Mouse (Mus musculus) MEL (cell line): ENCODE data around the gene Cnn2. TPM values are rescaled to one million over a fixed set of nuclear protein-coding genes. Genes with fewer than 3 reads are reported as not detected.

Experiments
- DNase-seq: peaks from one replicate; pipeline ENCODE4 v3.0.0; 2011; ENCODE audit warnings: low read depth, low spot score
- H3K27ac ChIP-seq: 2 replicates; pipeline ENCODE4 v1.5.1; 2012; ENCODE audit warnings: low read depth, mild to moderate bottlenecking, control low read depth, low read length, moderate library complexity; ENCODE audit not compliant: control insufficient read depth
- H3K27me3 ChIP-seq, 2 experiments: fragments of 150-350 bp in 1 of 2; sonication (generic) in 1 of 2; 2 replicates each; pipeline ENCODE4 v1.6.1; 2012; ENCODE audit warnings: low read length in 2 of 2, mild to moderate bottlenecking in 2 of 2, improper control_type of control experiment in 1 of 2, moderate library complexity in 1 of 2; ENCODE audit not compliant: insufficient read depth in 2 of 2, control insufficient read depth in 1 of 2
- H3K36me3 ChIP-seq, 2 experiments: 2 replicates each; pipeline ENCODE4 v1.6.1; 2012 to 2014; ENCODE audit warnings: low read length in 2 of 2, improper control_type of control experiment in 1 of 2, inconsistent platforms in 1 of 2, mild to moderate bottlenecking in 1 of 2; ENCODE audit not compliant: insufficient read depth in 2 of 2, control insufficient read depth in 1 of 2
- H3K4me1 ChIP-seq, 2 experiments: fragments of 150-350 bp in 1 of 2; sonication (generic) in 1 of 2; 2 replicates each; pipeline ENCODE4 v1.6.1; 2012; ENCODE audit warnings: low read length in 2 of 2, improper control_type of control experiment in 1 of 2, mild to moderate bottlenecking in 1 of 2; ENCODE audit not compliant: insufficient read depth in 2 of 2, control insufficient read depth in 1 of 2
- H3K4me3 ChIP-seq, 2 experiments: fragments of 150-350 bp in 1 of 2; sonication (generic) in 1 of 2; 2 replicates each; pipeline ENCODE4 v1.5.1; 2012; ENCODE audit warnings: low read depth in 2 of 2, low read length in 2 of 2, mild to moderate bottlenecking in 2 of 2, moderate library complexity in 2 of 2, control low read depth in 1 of 2, improper control_type of control experiment in 1 of 2; ENCODE audit not compliant: control insufficient read depth in 1 of 2, insufficient read depth in 1 of 2
- H3K79me2 ChIP-seq: 2 replicates; pipeline ENCODE4 v1.6.1; 2012; ENCODE audit warnings: mild to moderate bottlenecking, low read length, moderate library complexity; ENCODE audit not compliant: control insufficient read depth, poor library complexity, insufficient read depth
- H3K9ac ChIP-seq: 2 replicates; pipeline ENCODE4 v1.6.1; 2012; ENCODE audit warnings: low read depth, mild to moderate bottlenecking, control low read depth, low read length, moderate library complexity; ENCODE audit not compliant: control insufficient read depth, poor library complexity, severe bottlenecking
- H3K9me3 ChIP-seq: fragments of 150-350 bp; sonication (generic); replicated peaks from 2 replicates; pipeline ENCODE4 v1.6.1; 2012; ENCODE audit warnings: mild to moderate bottlenecking, low read length, improper control_type of control experiment, moderate library complexity; ENCODE audit not compliant: insufficient read depth
- BHLHE40 ChIP-seq: IDR thresholded peaks from 2 replicates; pipeline ENCODE4 v1.6.1; 2012; ENCODE audit warnings: low read depth, mild to moderate bottlenecking, inconsistent platforms, low read length, improper control_type of control experiment, borderline replicate concordance
- CHD1 ChIP-seq: IDR thresholded peaks from 2 replicates; pipeline ENCODE4 v1.6.1; 2012; ENCODE audit warnings: low read depth, mild to moderate bottlenecking, inconsistent platforms, low read length, improper control_type of control experiment
- CHD2 ChIP-seq: IDR thresholded peaks from 2 replicates; pipeline ENCODE4 v1.6.1; 2011; ENCODE audit warnings: low read length, improper control_type of control experiment
- CTCF ChIP-seq, 3 experiments: IDR thresholded peaks in 2 of 3; conservative IDR thresholded peaks in 1 of 3; 2 replicates each; pipeline ENCODE4 v1.5.1; 2011 to 2012; ENCODE audit warnings: low read length in 3 of 3, low read depth in 2 of 3, mild to moderate bottlenecking in 2 of 3, improper control_type of control experiment in 1 of 3, inconsistent platforms in 1 of 3, mixed read lengths in 1 of 3, moderate library complexity in 1 of 3; ENCODE audit not compliant: control insufficient read depth in 1 of 3, insufficient read depth in 1 of 3, poor library complexity in 1 of 3, severe bottlenecking in 1 of 3
- E2F4 ChIP-seq: IDR thresholded peaks from 2 replicates; pipeline ENCODE4 v1.6.1; 2011; ENCODE audit warnings: low read depth, low read length, improper control_type of control experiment, borderline replicate concordance
- ELF1 ChIP-seq: IDR thresholded peaks from 2 replicates; pipeline ENCODE4 v1.6.1; 2014; ENCODE audit warnings: low read depth, mild to moderate bottlenecking, inconsistent platforms, low read length, improper control_type of control experiment, moderate library complexity
- EP300 ChIP-seq, 2 experiments: IDR thresholded peaks; 2 replicates each; pipeline ENCODE4 v1.6.1; 2011; ENCODE audit warnings: improper control_type of control experiment in 2 of 2, low read length in 2 of 2, low read depth in 1 of 2, mild to moderate bottlenecking in 1 of 2
- ETS1 ChIP-seq: IDR thresholded peaks from 2 replicates; pipeline ENCODE4 v1.6.1; 2012; ENCODE audit warnings: low read depth, mild to moderate bottlenecking, inconsistent platforms, low read length, improper control_type of control experiment, moderate library complexity
- GABPA ChIP-seq: IDR thresholded peaks from 2 replicates; pipeline ENCODE4 v1.6.1; 2012; ENCODE audit warnings: low read depth, mild to moderate bottlenecking, inconsistent platforms, low read length, improper control_type of control experiment, moderate library complexity
- GATA1 ChIP-seq: IDR thresholded peaks from 2 replicates; pipeline ENCODE4 v1.6.1; 2011; ENCODE audit warnings: low read depth, low read length, improper control_type of control experiment
- HCFC1 ChIP-seq: IDR thresholded peaks from 2 replicates; pipeline ENCODE4 v1.6.1; 2012; ENCODE audit warnings: low read depth, mild to moderate bottlenecking, inconsistent platforms, low read length, improper control_type of control experiment, moderate library complexity
- JUND ChIP-seq: IDR thresholded peaks from 2 replicates; pipeline ENCODE4 v1.6.1; 2011; ENCODE audit warnings: low read depth, mild to moderate bottlenecking, improper control_type of control experiment, low read length
- KAT2A ChIP-seq: conservative IDR thresholded peaks from 2 replicates; pipeline ENCODE4 v1.6.1; 2012; ENCODE audit warnings: low read depth, low read length, improper control_type of control experiment, inconsistent platforms
- MAFK ChIP-seq: IDR thresholded peaks from 2 replicates; pipeline ENCODE4 v1.6.1; 2011; ENCODE audit warnings: low read depth, mild to moderate bottlenecking, low read length, improper control_type of control experiment, borderline replicate concordance
- MAX ChIP-seq: IDR thresholded peaks from 2 replicates; pipeline ENCODE4 v1.6.1; 2011; ENCODE audit warnings: low read length, improper control_type of control experiment
- MEF2A ChIP-seq: IDR thresholded peaks from 2 replicates; pipeline ENCODE4 v1.6.1; 2014; ENCODE audit warnings: low read depth, mild to moderate bottlenecking, inconsistent platforms, low read length, improper control_type of control experiment; ENCODE audit not compliant: poor library complexity, insufficient replicate concordance, severe bottlenecking; ENCODE audit errors: extremely low read depth
- MXI1 ChIP-seq: IDR thresholded peaks from 2 replicates; pipeline ENCODE4 v1.6.1; 2011; ENCODE audit warnings: mild to moderate bottlenecking, low read depth, low read length, improper control_type of control experiment
- MYB ChIP-seq: IDR thresholded peaks from 2 replicates; pipeline ENCODE4 v1.6.1; 2011; ENCODE audit warnings: mild to moderate bottlenecking, low read depth, low read length, improper control_type of control experiment
- MYC ChIP-seq: IDR thresholded peaks from 2 replicates; pipeline ENCODE4 v1.6.1; 2011; ENCODE audit warnings: low read depth, mild to moderate bottlenecking, low read length, improper control_type of control experiment, moderate library complexity
- NELFE ChIP-seq: IDR thresholded peaks from 2 replicates; pipeline ENCODE4 v1.6.1; 2011; ENCODE audit warnings: low read depth, low read length, improper control_type of control experiment
- NRF1 ChIP-seq: IDR thresholded peaks from 2 replicates; pipeline ENCODE4 v1.6.1; 2014; ENCODE audit warnings: low read depth, mild to moderate bottlenecking, inconsistent platforms, low read length, improper control_type of control experiment, moderate library complexity; ENCODE audit not compliant: poor library complexity, insufficient read depth, severe bottlenecking
- POLR2A ChIP-seq, 2 experiments: IDR thresholded peaks; 2 replicates each; pipeline ENCODE4 v1.6.1; 2011 to 2012; ENCODE audit warnings: low read length in 2 of 2, mild to moderate bottlenecking in 2 of 2, control low read depth in 1 of 2, improper control_type of control experiment in 1 of 2, low read depth in 1 of 2, moderate library complexity in 1 of 2; ENCODE audit not compliant: control insufficient read depth in 1 of 2, insufficient read depth in 1 of 2, poor library complexity in 1 of 2
- POLR2AphosphoS2 ChIP-seq: IDR thresholded peaks from 2 replicates; pipeline ENCODE4 v1.6.1; 2011; ENCODE audit warnings: low read length, improper control_type of control experiment
- POLR2AphosphoS5 ChIP-seq: IDR thresholded peaks from 2 replicates; pipeline ENCODE4 v1.6.1; 2012; ENCODE audit warnings: low read depth, borderline replicate concordance, mild to moderate bottlenecking, inconsistent platforms, low read length, moderate library complexity, mixed read lengths
- RAD21 ChIP-seq: IDR thresholded peaks from 2 replicates; pipeline ENCODE4 v1.6.1; 2011; ENCODE audit warnings: mild to moderate bottlenecking, low read depth, low read length, improper control_type of control experiment
- RCOR1 ChIP-seq: IDR thresholded peaks from 2 replicates; pipeline ENCODE4 v1.6.1; 2012; ENCODE audit warnings: low read depth, mild to moderate bottlenecking, inconsistent platforms, low read length, improper control_type of control experiment
- SIN3A ChIP-seq: IDR thresholded peaks from 2 replicates; pipeline ENCODE4 v1.6.1; 2012; ENCODE audit warnings: low read length, improper control_type of control experiment, inconsistent platforms
- TAL1 ChIP-seq: IDR thresholded peaks from 2 replicates; pipeline ENCODE4 v1.6.1; 2012; ENCODE audit warnings: mild to moderate bottlenecking, inconsistent platforms, low read length, moderate library complexity, mixed read lengths
- TBP ChIP-seq: IDR thresholded peaks from 2 replicates; pipeline ENCODE4 v1.8.0; 2011; ENCODE audit warnings: low read depth, low read length, improper control_type of control experiment
- UBTF ChIP-seq: IDR thresholded peaks from 2 replicates; pipeline ENCODE4 v1.6.1; 2012; ENCODE audit warnings: low read depth, mild to moderate bottlenecking, inconsistent platforms, low read length, improper control_type of control experiment, moderate library complexity, borderline replicate concordance; ENCODE audit not compliant: insufficient read depth
- USF1 ChIP-seq: IDR thresholded peaks from 2 replicates; pipeline ENCODE4 v1.6.1; 2014; ENCODE audit warnings: low read depth, mild to moderate bottlenecking, inconsistent platforms, low read length, improper control_type of control experiment, moderate library complexity
- USF2 ChIP-seq, 2 experiments: IDR thresholded peaks; 2 replicates each; pipeline ENCODE4 v1.6.1; 2011 to 2012; ENCODE audit warnings: improper control_type of control experiment in 2 of 2, low read length in 2 of 2, borderline replicate concordance in 1 of 2, inconsistent platforms in 1 of 2, low read depth in 1 of 2, mild to moderate bottlenecking in 1 of 2; ENCODE audit not compliant: insufficient read depth in 1 of 2
- ZC3H11A ChIP-seq: IDR thresholded peaks from 2 replicates; pipeline ENCODE4 v1.6.1; 2012; ENCODE audit warnings: low read depth, mild to moderate bottlenecking, inconsistent platforms, low read length, improper control_type of control experiment
- ZMIZ1 ChIP-seq: IDR thresholded peaks from 2 replicates; pipeline ENCODE4 v1.6.1; 2012; ENCODE audit warnings: low read depth, mild to moderate bottlenecking, inconsistent platforms, low read length, improper control_type of control experiment, moderate library complexity
- ZNF384 ChIP-seq: IDR thresholded peaks from 2 replicates; pipeline ENCODE4 v1.6.1; 2012; ENCODE audit warnings: low read depth, mild to moderate bottlenecking, inconsistent platforms, low read length, improper control_type of control experiment
- polyA plus RNA-seq, 2 experiments: library from polyadenylated mRNA; stranded (reverse) in 1 of 2; unstranded in 1 of 2; fragments of >175 nt in 1 of 2; fragments of >200 nt in 1 of 2; gene quantifications; 2 replicates each; pipeline versions ENCODE4 v1.2.1 to v1.2.4; 2012; ENCODE audit warnings: low replicate concordance in 2 of 2, low read depth in 1 of 2; ENCODE audit not compliant: insufficient read length in 2 of 2, insufficient read depth in 1 of 2, missing spikeins in 1 of 2
- total RNA-seq: library from RNA; depleted of rRNA; stranded (reverse); fragments of 300-350 nt; gene quantifications from 2 replicates; pipeline ENCODE4 v1.2.3, GENCODE M21; 2012

The Cnn2 gene
- total and polyA plus RNA-seq, 3 experiments = 8.7 to 25.3 TPM; not detected in 1

DNA sequence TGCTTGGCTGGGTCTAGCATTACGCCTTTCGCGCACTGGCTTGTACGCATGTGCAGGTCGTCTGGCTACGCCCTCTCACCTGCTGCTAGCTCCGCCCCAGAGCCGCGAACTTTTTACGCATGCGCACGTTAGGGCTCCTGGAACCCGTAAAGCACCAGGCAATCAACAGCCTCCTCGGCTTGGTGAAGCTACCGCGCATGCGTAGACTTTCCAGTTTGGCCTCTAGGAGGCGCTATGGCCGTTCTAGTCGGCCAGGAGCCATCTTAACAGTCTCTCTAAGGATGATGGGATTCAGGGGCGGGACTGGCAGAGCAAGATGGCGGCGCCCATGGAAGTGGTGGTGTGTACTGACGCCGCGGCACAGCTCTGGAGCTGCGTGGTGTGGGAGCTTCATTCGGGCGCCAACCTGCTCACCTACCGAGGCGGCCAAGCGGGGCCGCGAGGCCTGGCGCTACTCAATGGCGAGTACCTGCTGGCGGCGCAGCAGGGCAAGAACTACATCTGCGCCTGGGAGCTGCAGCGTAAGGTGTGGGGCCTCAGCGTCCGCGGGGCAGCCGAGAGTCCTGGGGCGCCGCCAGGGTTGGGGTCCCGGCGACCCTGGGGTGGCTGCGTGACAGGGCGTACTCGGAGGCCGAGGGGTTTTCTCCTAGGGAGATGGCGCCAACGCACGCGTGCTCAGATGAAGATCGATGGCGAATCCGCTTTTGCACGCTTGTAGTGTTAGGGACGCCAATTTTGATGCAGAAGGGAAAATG lies 28.4 kb upstream of the Cnn2 start, which contains the start of gene Wdr18:
Wdr18 (plus strand) TSS at position 306 of the 755 bp plus-strand sequence.
- peak within 1 kb of the TSS; percentile 70 to 83 for H3K4me3 ChIP-seq
- H3K27ac ChIP-seq = peak within 1 kb of the TSS; percentile 37
- H3K79me2 ChIP-seq = peaks cover 11% of the 10 kb centered on the region
- H3K4me1 ChIP-seq = peaks cover 0 to 12% of the 10 kb centered on the region in 2 experiments; a peak in 3 of 4 replicates
- no peaks in the 10 kb centered on the region for H3K9me3 ChIP-seq
- H3K9ac ChIP-seq = peak within 1 kb of the TSS; percentile 85
- peak; percentile 99 for DNase-seq
- peaks cover 2 to 8% of the 10 kb centered on the region in 2 experiments; a peak in 2 of 4 replicates for H3K36me3 ChIP-seq
- no peaks in the 10 kb centered on the region for H3K27me3 ChIP-seq
- no peak for TF ChIP-seq BHLHE40
- TF ChIP-seq KAT2A = peak; percentile 68; the same call in 1 of the 2 replicates
- TF ChIP-seq MAFK = no peak
- TF ChIP-seq GATA1 = no peak
- no peak for TF ChIP-seq MEF2A
- no peak for TF ChIP-seq RCOR1
- peak; percentile 62 for TF ChIP-seq ZC3H11A
- no peak for TF ChIP-seq UBTF
- TF ChIP-seq SIN3A = peak; percentile 99
- 0 out of 2 replicates have a peak, but pooled peaks have one; percentile 43 for TF ChIP-seq POLR2AphosphoS2
- TF ChIP-seq E2F4 = no peak
- no peak for TF ChIP-seq JUND
- TF ChIP-seq NELFE = peak; percentile 77
- TF ChIP-seq MYB = no peak
- TF ChIP-seq CTCF (IDR thresholded peaks at IDR 0.05 in 2 of 3, conservative IDR thresholded peaks at IDR 0.05 in 1 of 3; ENCODE audit: control insufficient read depth in 1 of 3, insufficient read depth in 1 of 3, low read depth in 2 of 3, low read length in 3 of 3, poor library complexity in 1 of 3, severe bottlenecking in 1 of 3) = peak; percentile 85 to 99 (median 94)
- TF ChIP-seq NRF1 = peak; percentile 92
- no peak for TF ChIP-seq POLR2AphosphoS5
- TF ChIP-seq ETS1 = no peak; the same call in 1 of the 2 replicates
- no peak for TF ChIP-seq CHD2
- peak; percentile 57 to 87 for TF ChIP-seq POLR2A (IDR thresholded peaks at IDR 0.05; ENCODE audit: control insufficient read depth in 1 of 2, insufficient read depth in 1 of 2, low read depth in 1 of 2, low read length in 2 of 2, poor library complexity in 1 of 2)
- no peak for TF ChIP-seq EP300 (IDR thresholded peaks at IDR 0.05; ENCODE audit: low read depth in 1 of 2, low read length in 2 of 2)
- TF ChIP-seq RAD21 = peak; percentile 83
- peak; percentile 73; the same call in 1 of the 2 replicates for TF ChIP-seq MYC
- no peak for TF ChIP-seq ZNF384
- TF ChIP-seq HCFC1 = peak; percentile 95
- TF ChIP-seq MAX = peak; percentile 83
- TF ChIP-seq TBP = peak; percentile 88
- 0 out of 2 replicates have a peak, but pooled peaks have one; percentile 34 for TF ChIP-seq ZMIZ1
- no peak for TF ChIP-seq GABPA
- TF ChIP-seq USF1 = 0 out of 2 replicates have a peak, but pooled peaks have one; percentile 5
- peak; percentile 30; the same call in 1 of the 2 replicates for TF ChIP-seq ELF1
- no peak for TF ChIP-seq TAL1
- TF ChIP-seq MXI1 = peak; percentile 99
- no peak for TF ChIP-seq USF2 (IDR thresholded peaks at IDR 0.05; ENCODE audit: borderline replicate concordance in 1 of 2, insufficient read depth in 1 of 2, low read depth in 1 of 2, low read length in 2 of 2)
- no peak for TF ChIP-seq CHD1
